Mouse (Mus musculus) right cerebral cortex, adult 18-20 months (tissue): Measurements from ENCODE around the gene Taok2.
A peak's percentile ranks its signal among the peaks of the same experiment; 100 is the strongest.
"Not testable (repeated sequence)": the region's sequence is repeated elsewhere in the genome, so short reads cannot be mapped to it uniquely, and the experiment has no call there.

ENCODE experiments used
- DNase-seq: peaks from one replicate; pipeline ENCODE4 v3.0.0; 2022; ENCODE audit warnings: mixed read lengths

The Taok2 gene

DNA sequence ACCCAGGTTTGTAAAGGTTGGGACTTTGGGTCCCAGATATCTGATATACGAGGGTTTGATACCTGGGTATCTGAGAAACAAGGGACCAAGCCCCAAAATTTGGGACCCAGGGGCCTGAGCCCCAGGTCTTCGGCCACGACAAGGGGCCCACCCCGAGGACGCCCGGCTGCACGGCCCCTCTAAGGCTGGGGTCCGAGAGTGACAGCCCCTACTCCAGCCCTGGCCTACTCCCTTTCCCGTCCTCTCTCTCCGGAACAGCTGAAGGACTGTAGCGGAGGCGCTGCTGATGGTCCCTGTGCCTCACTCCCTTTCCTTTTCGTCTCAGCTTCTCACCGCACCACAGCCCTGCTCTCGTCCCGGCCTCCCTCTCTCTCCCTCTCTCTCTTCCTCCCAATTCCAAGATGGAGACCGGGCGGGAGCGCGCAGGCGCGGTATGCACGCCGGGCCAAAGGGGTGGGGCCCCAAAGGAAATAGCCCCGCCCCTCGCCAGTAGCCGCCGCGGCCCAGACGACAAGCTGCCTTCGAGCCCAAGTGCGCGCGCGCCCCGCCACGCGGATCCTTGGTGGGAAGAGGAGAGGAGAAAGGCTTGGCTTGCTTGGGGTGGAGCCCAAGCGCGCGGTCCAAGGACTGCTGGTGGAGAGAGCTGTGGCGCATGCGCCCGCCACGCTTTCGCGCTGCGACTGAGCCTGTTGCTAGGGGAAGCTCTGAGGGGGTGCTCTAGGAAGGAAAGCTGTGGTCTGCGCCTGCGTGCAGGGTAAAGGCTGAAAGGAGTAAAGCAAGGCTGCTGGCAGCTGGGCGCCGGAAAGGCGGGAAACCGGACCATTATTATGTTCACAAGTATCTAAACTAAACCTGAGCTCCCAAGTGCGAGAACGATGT lies at the start of gene Taok2:
Gene Taok2 (minus strand): TSS at position 418 of the 879 bp plus-strand sequence.
- DNase-seq = peak; percentile 99

GRCm38 (mm10) chr7:126932652-126933051 lies 48.1 kb upstream of the Taok2 start:
- no peak for DNase-seq

GRCm38 (mm10) chr7:126929046-126929445 lies 44.5 kb upstream of the Taok2 start:
- DNase-seq = no peak

DNA sequence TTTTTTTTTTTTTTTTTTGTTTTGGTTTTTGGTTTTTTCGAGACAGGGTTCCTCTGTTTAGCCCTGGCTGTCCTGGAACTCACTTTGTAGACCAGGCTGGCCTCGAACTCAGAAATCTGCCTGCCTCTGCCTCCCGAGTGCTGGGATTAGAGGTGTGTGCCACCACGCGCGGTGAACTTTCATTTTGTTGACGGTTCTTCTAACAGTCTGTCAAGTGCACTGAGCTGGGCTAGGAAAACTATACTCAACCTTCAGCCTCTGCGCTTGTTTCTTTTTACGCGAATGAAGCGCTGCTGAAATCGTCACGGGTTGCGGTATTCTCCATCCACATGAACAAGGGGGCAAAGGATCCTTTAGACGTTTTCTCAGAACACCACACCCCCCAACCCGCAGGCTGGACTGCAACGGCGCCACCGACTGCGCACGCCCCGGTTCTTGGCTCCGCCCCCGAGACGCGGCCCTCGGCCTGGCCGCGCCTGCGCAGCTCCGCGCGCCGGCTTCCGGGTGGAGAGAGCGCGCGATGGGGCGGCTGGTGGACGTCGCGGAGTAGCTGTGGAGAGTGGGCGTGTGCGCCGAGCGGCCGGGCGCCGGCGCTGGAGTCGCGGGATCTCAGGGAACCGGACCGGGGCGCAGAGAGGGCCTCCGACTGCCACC lies 44.0 kb upstream of the Taok2 start, which contains the start of gene Kctd13:
Gene Kctd13 (plus strand): TSS at position 496 of the 654 bp plus-strand sequence.
- DNase-seq = peak; percentile 95

DNA sequence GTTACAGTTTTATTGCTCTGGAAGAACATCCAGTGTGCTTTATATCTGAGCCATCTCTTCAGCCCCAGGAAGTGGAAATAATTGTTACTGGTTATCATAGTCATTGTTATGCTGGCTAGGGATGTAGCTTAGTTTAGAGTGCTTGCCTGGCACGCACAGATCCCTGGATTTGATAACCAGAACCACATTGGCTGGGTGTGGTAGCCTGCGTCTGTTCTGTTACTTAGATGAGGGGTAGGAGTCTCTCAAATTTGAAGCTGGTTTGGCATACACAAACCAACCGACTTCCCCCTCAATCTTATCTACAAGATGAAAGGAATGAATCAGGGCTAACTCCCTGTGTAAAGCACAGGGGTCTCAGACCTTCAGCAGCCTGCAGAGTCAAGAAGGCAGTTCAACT lies 41.8 kb upstream of the Taok2 start:
- no peak for DNase-seq

GRCm38 (mm10) chr7:126923999-126924398 lies 39.5 kb upstream of the Taok2 start:
- DNase-seq = no peak

- DNase-seq = no peak
Observed at GRCm38 (mm10) chr7:126922624-126923060, 38.1 kb upstream of the Taok2 start, which contains the start of gene Tmem219. Gene Tmem219 (minus strand): TSS chr7:126922917.

DNA sequence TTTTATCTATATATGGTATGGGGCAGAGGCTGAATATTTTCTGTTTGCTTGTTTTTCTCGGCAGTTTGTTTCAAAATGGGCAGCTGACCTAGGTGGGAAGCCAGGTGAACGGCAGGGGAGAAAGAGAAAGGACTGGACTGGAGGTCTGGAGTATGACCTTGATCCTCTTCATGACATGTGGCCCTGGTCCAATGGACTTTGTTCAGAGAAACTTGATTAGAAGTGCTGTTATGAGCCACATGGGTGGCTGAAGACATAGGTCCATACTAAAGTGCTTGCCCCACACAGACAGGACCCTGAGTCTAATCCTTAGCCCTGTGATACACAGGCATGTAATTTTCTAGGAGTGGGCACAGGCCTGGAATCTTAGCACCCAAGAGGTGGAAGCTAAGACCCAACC lies 37.1 kb upstream of the Taok2 start:
- no peak for DNase-seq

DNA sequence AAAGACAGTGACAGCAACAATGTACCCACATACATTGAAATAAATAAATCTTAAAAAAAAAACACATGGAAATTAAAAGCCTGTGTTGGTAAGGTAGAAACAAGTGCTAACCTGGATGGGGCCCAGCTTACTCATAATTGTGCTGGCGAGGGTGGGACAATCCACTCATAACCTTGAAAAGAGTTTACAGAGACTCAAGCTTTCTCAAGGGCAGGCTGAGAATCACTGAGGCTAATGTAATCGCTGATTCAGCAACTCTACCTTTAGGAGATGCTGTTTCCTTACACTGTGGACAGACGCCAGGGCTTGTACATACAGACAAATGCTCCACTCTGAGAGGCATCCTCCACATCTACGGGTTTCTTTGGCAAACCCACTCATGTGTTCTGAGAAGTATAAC lies 35.5 kb upstream of the Taok2 start:
- DNase-seq = no peak

DNA sequence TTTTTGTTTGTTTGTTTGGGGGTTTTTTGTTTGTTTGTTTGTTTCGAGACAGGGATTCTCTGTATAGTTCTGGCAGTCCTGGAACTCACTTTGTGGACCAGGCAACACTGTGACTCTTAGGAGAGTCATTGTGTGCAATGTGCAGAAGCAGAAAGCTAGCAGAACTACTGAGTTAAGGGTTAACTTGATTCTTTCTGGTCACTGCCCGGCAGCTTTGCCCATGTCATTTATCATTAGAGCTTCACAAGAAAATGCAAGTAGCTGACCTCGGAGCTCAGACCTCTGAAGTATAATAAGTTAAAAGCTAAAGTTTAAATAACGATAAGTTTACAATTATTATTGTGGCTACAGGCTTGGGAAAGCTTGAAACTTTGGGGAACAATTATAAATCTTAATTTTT lies 33.9 kb upstream of the Taok2 start:
- DNase-seq = not testable (repeated sequence)

GRCm38 (mm10) chr7:126914844-126915243 lies 30.3 kb upstream of the Taok2 start:
- no peak for DNase-seq

- DNase-seq = no peak
Observed at GRCm38 (mm10) chr7:126905590-126905989, 21.1 kb upstream of the Taok2 start.

DNA sequence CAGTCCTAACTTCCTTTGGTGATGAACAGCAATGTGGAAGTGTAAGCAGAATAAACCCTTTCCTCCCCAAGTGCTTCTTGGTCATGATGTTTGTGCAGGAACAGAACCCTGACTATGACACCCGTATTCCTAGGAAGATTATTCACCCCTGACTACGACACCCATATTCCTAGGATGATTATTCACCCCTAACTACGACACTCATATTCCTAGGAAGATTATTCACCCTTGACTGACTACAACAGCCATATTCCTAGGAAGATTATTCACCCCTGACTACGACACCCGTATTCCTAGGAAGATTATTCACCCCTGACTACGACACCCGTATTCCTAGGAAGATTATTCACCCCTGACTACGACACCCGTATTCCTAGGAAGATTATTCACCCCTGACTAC lies 15.3 kb upstream of the Taok2 start:
- DNase-seq = not testable (repeated sequence)

- DNase-seq = peak; percentile 96
Observed at GRCm38 (mm10) chr7:126898102-126898990, 13.8 kb upstream of the Taok2 start.

GRCm38 (mm10) chr7:126897390-126898101 lies 13.0 kb upstream of the Taok2 start:
- DNase-seq = no peak

DNA sequence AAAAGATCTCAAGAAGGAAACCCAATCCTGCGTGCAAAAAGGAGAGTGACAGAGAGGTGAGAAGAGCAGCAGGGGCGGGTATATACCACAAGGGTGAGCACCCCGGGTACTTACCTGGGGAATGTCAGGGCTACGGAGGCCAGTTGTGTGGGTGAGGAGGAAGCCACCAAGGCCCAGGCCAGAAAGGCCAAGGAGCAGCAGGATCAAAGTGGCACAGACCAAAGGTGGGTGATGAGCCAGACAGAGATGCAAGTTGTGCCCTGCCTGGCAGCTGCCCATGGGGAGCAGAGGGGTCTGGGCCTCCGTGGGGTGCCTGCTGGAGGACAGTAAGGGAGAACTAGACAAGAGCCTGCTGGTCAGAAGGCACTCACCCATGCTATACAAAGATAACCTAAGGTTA lies 12.4 kb upstream of the Taok2 start:
- DNase-seq = no peak

- no peak for DNase-seq
Observed at GRCm38 (mm10) chr7:126888852-126889251, 4.3 kb upstream of the Taok2 start.

DNA sequence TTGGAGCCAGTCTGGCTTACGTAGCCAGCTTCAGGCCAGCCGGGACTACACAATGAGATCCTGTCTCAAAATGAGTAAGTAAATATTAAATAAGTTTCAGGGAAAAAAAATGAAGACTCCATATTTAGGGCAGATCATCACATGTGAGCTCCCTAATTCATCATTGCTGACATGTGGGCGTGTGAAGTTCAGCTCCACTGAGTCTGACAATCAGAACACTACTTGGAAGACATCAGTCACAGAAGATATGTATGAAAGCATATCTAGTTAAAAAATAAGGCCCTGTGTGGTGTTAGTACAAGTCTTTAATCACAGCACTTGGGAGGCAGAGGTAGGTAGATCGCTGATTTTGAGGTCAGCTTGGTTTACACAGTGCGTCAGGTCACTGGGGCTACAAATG lies 2.8 kb upstream of the Taok2 start:
- no peak for DNase-seq

DNA sequence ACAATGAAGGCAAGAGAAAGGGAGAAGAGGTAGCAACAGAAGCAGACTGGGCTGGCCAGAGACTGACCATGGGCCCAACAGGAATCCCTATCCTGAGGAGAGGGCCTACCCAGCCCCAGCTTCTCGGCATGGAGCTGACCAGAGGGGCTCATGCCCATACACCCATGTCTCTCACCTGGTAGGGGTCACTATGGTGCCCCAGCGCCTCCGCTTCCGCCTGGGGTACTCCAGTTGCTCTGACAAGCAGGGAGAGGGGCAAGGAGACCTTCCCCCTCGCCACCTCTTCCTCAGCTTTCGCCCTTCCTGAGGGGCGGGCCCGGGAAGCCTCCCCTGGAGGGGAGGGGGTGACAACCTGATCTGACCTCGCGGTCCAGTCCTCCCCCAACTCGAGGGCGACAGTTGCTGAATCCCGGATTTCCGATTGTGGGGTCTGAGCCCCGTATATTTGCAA lies 747 bp downstream of the Taok2 start:
- no peak for DNase-seq

DNA sequence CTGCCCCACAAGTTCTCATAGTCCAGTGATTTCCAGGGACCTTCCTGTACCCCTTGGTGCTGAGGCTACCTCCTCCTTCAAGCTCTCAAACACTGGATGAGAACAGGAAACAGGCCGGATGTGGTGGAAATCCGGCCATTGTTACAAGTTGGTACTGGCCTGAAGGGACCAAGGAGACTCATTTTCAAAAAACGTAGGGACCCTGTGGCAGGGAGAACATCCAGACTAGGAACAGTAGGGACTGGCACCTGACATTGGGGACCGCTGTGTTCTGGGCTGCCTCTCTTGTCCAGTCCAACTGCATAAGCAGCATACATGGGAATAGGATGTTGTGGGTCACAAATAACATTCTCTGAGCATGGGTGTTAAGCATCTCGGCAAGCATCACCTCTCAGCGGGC lies 3.5 kb downstream of the Taok2 start:
- DNase-seq = no peak

DNA sequence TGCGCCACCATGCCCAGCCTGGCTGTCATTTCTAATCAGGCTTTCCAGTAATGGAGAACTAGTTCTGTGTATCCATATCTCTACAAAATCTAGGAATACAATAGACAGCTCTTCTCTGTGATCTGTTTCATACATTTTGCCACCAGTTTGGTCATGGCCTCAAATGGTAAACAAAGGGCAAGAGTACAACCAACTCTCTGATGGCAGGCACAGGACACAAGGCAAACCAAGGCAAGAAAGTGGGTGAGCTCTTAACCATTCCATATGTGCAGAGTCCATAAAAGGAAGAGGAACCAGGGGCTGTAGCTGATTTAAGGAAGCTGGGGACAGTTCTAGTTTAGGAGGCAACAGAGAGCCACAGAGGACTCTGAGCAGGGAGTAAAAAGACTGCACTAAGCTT lies 7.3 kb downstream of the Taok2 start:
- DNase-seq = no peak

DNA sequence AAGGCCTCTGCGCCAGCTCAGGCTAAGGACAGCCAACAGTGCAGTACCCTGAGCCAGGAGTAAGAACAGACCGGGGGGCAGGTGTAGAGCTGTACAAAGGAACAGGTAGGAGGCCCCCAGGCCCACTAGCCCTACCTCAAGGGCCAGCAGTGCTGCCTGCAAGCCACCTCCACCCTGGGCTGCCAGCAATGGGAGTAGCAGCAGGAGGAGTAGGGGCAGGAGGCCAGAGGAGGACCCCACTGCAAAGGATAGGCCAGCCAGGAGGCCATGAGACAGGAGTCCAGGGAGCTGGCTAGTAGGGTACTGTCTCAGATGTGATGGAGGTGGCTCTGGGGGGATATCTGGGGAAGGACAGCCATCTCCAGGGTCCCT lies 14.0 kb downstream of the Taok2 start:
- DNase-seq = no peak
